Mouse (Mus musculus): ENCODE data around the gene Rab15.
A peak's percentile ranks its signal among the peaks of the same experiment; 100 is the strongest.

The Rab15 gene

GRCm38 (mm10) chr12:76778305-76779083 lies 44.2 kb downstream of the Rab15 start:
- peak; percentile 10 to 37 for DNase-seq (ENCODE audit: low read depth in 2 of 2, low spot score in 2 of 2)

- DNase-seq (ENCODE audit: low read depth in 2 of 2, low spot score in 2 of 2) = no peak
Measured at GRCm38 (mm10) chr12:76777845-76778244, 44.9 kb downstream of the Rab15 start.

GRCm38 (mm10) chr12:76776898-76777297 lies 45.8 kb downstream of the Rab15 start:
- no peak for DNase-seq (ENCODE audit: low read depth in 2 of 2, low spot score in 2 of 2)

- DNase-seq (ENCODE audit: low read depth in 2 of 2, low spot score in 2 of 2) = no peak
Measured at GRCm38 (mm10) chr12:76775132-76775531, 47.6 kb downstream of the Rab15 start.

GRCm38 (mm10) chr12:76774652-76775051 lies 48.1 kb downstream of the Rab15 start:
- DNase-seq (ENCODE audit: low read depth in 2 of 2, low spot score in 2 of 2) = no peak

GRCm38 (mm10) chr12:76771540-76771939 lies 51.2 kb downstream of the Rab15 start:
- DNase-seq (ENCODE audit: low read depth in 2 of 2, low spot score in 2 of 2) = no peak

GRCm38 (mm10) chr12:76770841-76771500 lies 51.7 kb downstream of the Rab15 start:
- DNase-seq (ENCODE audit: low read depth in 2 of 2, low spot score in 2 of 2) = no peak

- no peak for DNase-seq (ENCODE audit: low read depth in 2 of 2, low spot score in 2 of 2)
Measured at GRCm38 (mm10) chr12:76765901-76766630, 56.6 kb downstream of the Rab15 start.

GRCm38 (mm10) chr12:76765354-76765851 lies 57.3 kb downstream of the Rab15 start, which contains the start of the genes Churc1 and Fntb:
Gene Churc1, plus strand, starts transcription at chr12:76765538.
Gene Fntb, plus strand, starts transcription at chr12:76765589.
- DNase-seq (ENCODE audit: low read depth in 2 of 2, low spot score in 2 of 2) = peak; percentile 92 to 96

GRCm38 (mm10) chr12:76752652-76753318 lies 69.9 kb downstream of the Rab15 start:
- peak; percentile 39 to 60 for DNase-seq (ENCODE audit: low read depth in 2 of 2, low spot score in 2 of 2)

- DNase-seq (ENCODE audit: low read depth in 2 of 2, low spot score in 2 of 2) = no peak
Measured at GRCm38 (mm10) chr12:76750866-76751459, 71.7 kb downstream of the Rab15 start.
